Mouse (Mus musculus): ENCODE data around the gene Gm20388. TPM values are rescaled to one million over a fixed set of nuclear protein-coding genes. Genes with fewer than 3 reads are reported as not detected.

Gene Gm20388
- polyA plus RNA-seq, 1 experiment from 2014 or later: not detected

- DNase-seq (ENCODE audit: low spot score): no peak
- 0 out of 2 replicates have a peak, but pooled peaks cover 6% of the 10 kb centered on the region for H3K4me1 ChIP-seq (replicated peaks; ENCODE audit: control insufficient read depth, insufficient read depth, low read length)
- no peak overlapping the region for H3K4me2 ChIP-seq (replicated peaks)
- H3K9me3 ChIP-seq (ENCODE audit: control insufficient read depth, low read length): no peaks in the 10 kb centered on the region
- H3K36me3 ChIP-seq (replicated peaks; ENCODE audit: control insufficient read depth, insufficient read depth): no peaks in the 10 kb centered on the region
- H3K27ac ChIP-seq: no peak overlapping the region
- no peaks in the 10 kb centered on the region for H3K27me3 ChIP-seq (ENCODE audit: control insufficient read depth, insufficient read depth, low read length)
- H3K4me3 ChIP-seq (replicated peaks; ENCODE audit: low read length): no peak overlapping the region
- ATAC-seq (ENCODE audit: low FRiP score): no peak
- no peak overlapping the region for H3K9ac ChIP-seq
- WGBS: 90% methylated on average over 19 of the region's 19 CpGs
Observed at GRCm38 (mm10) chr8:122186363-122186974, 2275.8 kb downstream of the Gm20388 start.

- no peak overlapping the region for H3K4me2 ChIP-seq (replicated peaks)
- 80% methylated on average over 4 of the region's 4 CpGs for WGBS
- no peaks in the 10 kb centered on the region for H3K36me3 ChIP-seq (replicated peaks; ENCODE audit: control insufficient read depth, insufficient read depth)
- H3K9me3 ChIP-seq (ENCODE audit: control insufficient read depth, low read length): no peaks in the 10 kb centered on the region
- DNase-seq (ENCODE audit: low spot score) (no peak), ATAC-seq (ENCODE audit: low FRiP score) (no peak)
- 0 out of 2 replicates have a peak, but pooled peaks cover 6% of the 10 kb centered on the region for H3K4me1 ChIP-seq (replicated peaks; ENCODE audit: control insufficient read depth, insufficient read depth, low read length)
- no peak overlapping the region for H3K4me3 ChIP-seq (replicated peaks; ENCODE audit: low read length)
- H3K27ac ChIP-seq: no peak overlapping the region
- no peaks in the 10 kb centered on the region for H3K27me3 ChIP-seq (ENCODE audit: control insufficient read depth, insufficient read depth, low read length)
- H3K9ac ChIP-seq: no peak overlapping the region
Observed at GRCm38 (mm10) chr8:122187271-122187670, 2276.6 kb downstream of the Gm20388 start.

- no peak overlapping the region for H3K4me2 ChIP-seq (replicated peaks)
- DNase-seq (ENCODE audit: low spot score): peak; percentile 51
Observed at GRCm38 (mm10) chr8:122190349-122191053, 2279.9 kb downstream of the Gm20388 start.

DNA sequence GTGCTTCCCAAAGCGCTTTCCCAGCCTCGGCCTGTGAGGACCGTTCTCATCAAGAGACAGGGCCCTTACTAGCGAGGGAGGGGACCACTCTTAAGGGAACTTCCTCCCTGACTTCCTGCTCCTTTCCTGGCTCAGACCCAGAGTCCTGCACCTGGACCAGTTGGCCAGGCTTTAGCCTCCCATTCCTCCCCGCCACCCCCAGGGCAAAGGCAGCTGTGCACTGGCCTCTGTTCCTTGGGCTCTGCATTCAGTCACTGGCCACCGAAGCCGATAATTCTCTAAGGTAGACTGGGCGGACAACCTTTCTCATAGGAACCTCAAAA lies 2280.4 kb downstream of the Gm20388 start:
- no peak overlapping the region for H3K27ac ChIP-seq
- 77% methylated on average over 8 of the region's 8 CpGs for WGBS
- H3K4me3 ChIP-seq (replicated peaks; ENCODE audit: low read length): no peak overlapping the region
- ATAC-seq (ENCODE audit: low FRiP score) (no peak), DNase-seq (ENCODE audit: low spot score) (no peak)
- H3K27me3 ChIP-seq (ENCODE audit: control insufficient read depth, insufficient read depth, low read length): no peaks in the 10 kb centered on the region
- H3K9me3 ChIP-seq (ENCODE audit: control insufficient read depth, low read length): no peaks in the 10 kb centered on the region
- H3K9ac ChIP-seq: no peak overlapping the region
- peaks cover 10% of the 10 kb centered on the region; the same call in 1 of the 2 replicates for H3K4me1 ChIP-seq (replicated peaks; ENCODE audit: control insufficient read depth, insufficient read depth, low read length)
- no peaks in the 10 kb centered on the region for H3K36me3 ChIP-seq (replicated peaks; ENCODE audit: control insufficient read depth, insufficient read depth)
- H3K4me2 ChIP-seq (replicated peaks): no peak overlapping the region

More at GRCm38 (mm10) chr8:122190349-122191053, 2279.9 kb downstream of the Gm20388 start:
- peaks cover 10% of the 10 kb centered on the region; the same call in 1 of the 2 replicates for H3K4me1 ChIP-seq (replicated peaks; ENCODE audit: control insufficient read depth, insufficient read depth, low read length)
- H3K9ac ChIP-seq: no peak overlapping the region
- no peak overlapping the region for H3K4me3 ChIP-seq (replicated peaks; ENCODE audit: low read length)
- no peaks in the 10 kb centered on the region for H3K36me3 ChIP-seq (replicated peaks; ENCODE audit: control insufficient read depth, insufficient read depth)
- no peaks in the 10 kb centered on the region for H3K27me3 ChIP-seq (ENCODE audit: control insufficient read depth, insufficient read depth, low read length)
- no peak overlapping the region for H3K27ac ChIP-seq
- WGBS: 52% methylated on average over 16 of the region's 16 CpGs
- no peaks in the 10 kb centered on the region for H3K9me3 ChIP-seq (ENCODE audit: control insufficient read depth, low read length)
- no peak for ATAC-seq (ENCODE audit: low FRiP score)

GRCm38 (mm10) chr8:122192771-122193170 lies 2282.1 kb downstream of the Gm20388 start:
- no peak for ATAC-seq (ENCODE audit: low FRiP score)
- no peak overlapping the region for H3K4me3 ChIP-seq (replicated peaks; ENCODE audit: low read length)
- no peak overlapping the region for H3K9ac ChIP-seq
- no peak for DNase-seq (ENCODE audit: low spot score)
- WGBS: 82% methylated on average over 5 of the region's 5 CpGs
- no peaks in the 10 kb centered on the region for H3K9me3 ChIP-seq (ENCODE audit: control insufficient read depth, low read length)
- no peaks in the 10 kb centered on the region for H3K27me3 ChIP-seq (ENCODE audit: control insufficient read depth, insufficient read depth, low read length)
- no peaks in the 10 kb centered on the region for H3K36me3 ChIP-seq (replicated peaks; ENCODE audit: control insufficient read depth, insufficient read depth)
- peaks cover 10% of the 10 kb centered on the region; the same call in 1 of the 2 replicates for H3K4me1 ChIP-seq (replicated peaks; ENCODE audit: control insufficient read depth, insufficient read depth, low read length)
- H3K4me2 ChIP-seq (replicated peaks): no peak overlapping the region
- no peak overlapping the region for H3K27ac ChIP-seq

DNA sequence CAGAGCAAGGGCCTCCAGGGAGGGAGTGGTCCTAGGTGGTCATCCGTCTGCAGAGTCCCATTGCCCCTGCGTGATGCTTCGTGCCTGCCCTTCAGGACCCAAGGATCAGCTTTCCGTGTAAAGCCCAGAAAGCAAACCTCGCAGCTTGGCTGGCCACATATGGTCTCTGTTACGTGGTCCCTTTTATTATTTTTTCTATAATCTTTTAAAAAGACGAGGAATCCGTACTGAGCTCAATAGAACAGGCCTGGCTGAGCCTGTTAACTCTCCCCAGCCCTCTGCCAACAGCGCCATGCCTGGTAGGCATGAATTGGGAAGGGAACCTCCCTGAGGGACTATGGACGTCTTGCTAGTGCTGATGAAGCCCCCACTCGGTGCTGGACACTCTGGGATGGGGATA lies 2282.9 kb downstream of the Gm20388 start:
- Histone ChIP-seq H3K9ac (no peak overlapping the region), H3K27me3 (ENCODE audit: control insufficient read depth, insufficient read depth, low read length) (no peaks in the 10 kb centered on the region), H3K27ac (no peak overlapping the region), H3K4me1 (replicated peaks; ENCODE audit: control insufficient read depth, insufficient read depth, low read length) (peaks cover 10% of the 10 kb centered on the region; the same call in 1 of the 2 replicates), H3K9me3 (ENCODE audit: control insufficient read depth, low read length) (no peaks in the 10 kb centered on the region), H3K36me3 (replicated peaks; ENCODE audit: control insufficient read depth, insufficient read depth) (no peaks in the 10 kb centered on the region), H3K4me2 (replicated peaks) (no peak overlapping the region), H3K4me3 (replicated peaks; ENCODE audit: low read length) (no peak overlapping the region)
- DNase-seq (ENCODE audit: low spot score) (no peak), ATAC-seq (ENCODE audit: low FRiP score) (no peak)
- WGBS: 81% methylated on average over 11 of the region's 11 CpGs

GRCm38 (mm10) chr8:122194396-122194795 lies 2283.8 kb downstream of the Gm20388 start:
- H3K9me3 ChIP-seq (ENCODE audit: control insufficient read depth, low read length): no peaks in the 10 kb centered on the region
- ATAC-seq (ENCODE audit: low FRiP score): no peak
- peaks cover 10% of the 10 kb centered on the region; the same call in 1 of the 2 replicates for H3K4me1 ChIP-seq (replicated peaks; ENCODE audit: control insufficient read depth, insufficient read depth, low read length)
- H3K27me3 ChIP-seq (ENCODE audit: control insufficient read depth, insufficient read depth, low read length): no peaks in the 10 kb centered on the region
- peak; percentile 28 for DNase-seq (ENCODE audit: low spot score)
- no peaks in the 10 kb centered on the region for H3K36me3 ChIP-seq (replicated peaks; ENCODE audit: control insufficient read depth, insufficient read depth)
- no peak overlapping the region for H3K4me2 ChIP-seq (replicated peaks)
- no peak overlapping the region for H3K4me3 ChIP-seq (replicated peaks; ENCODE audit: low read length)
- WGBS: 71% methylated on average over 8 of the region's 8 CpGs
- no peak overlapping the region for H3K9ac ChIP-seq
- no peak overlapping the region for H3K27ac ChIP-seq

DNA sequence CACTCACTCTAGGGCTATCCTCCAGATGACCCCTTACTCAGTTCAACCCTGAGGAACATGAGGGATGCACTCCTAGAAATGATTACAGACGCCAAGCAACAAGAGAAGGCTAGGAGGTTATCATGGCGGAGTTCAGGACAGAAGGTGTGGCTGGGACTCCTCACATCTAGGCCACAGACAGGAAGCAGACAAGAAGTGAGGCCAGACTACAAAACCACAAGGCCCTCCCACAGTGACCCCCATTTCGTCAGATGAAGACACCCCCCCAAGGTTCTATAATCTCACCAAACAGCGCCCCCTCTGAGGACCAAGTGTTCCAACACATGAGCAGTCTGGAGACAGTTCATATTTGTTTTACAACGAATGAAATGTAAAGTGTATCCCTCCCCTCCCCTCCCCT lies 2286.7 kb downstream of the Gm20388 start:
- Histone ChIP-seq H3K27me3 (ENCODE audit: control insufficient read depth, insufficient read depth, low read length) (no peaks in the 10 kb centered on the region), H3K27ac (no peak overlapping the region), H3K4me1 (replicated peaks; ENCODE audit: control insufficient read depth, insufficient read depth, low read length) (peaks cover 4% of the 10 kb centered on the region; the same call in 1 of the 2 replicates), H3K36me3 (replicated peaks; ENCODE audit: control insufficient read depth, insufficient read depth) (no peaks in the 10 kb centered on the region), H3K9ac (no peak overlapping the region), H3K9me3 (ENCODE audit: control insufficient read depth, low read length) (no peaks in the 10 kb centered on the region), H3K4me2 (replicated peaks) (no peak overlapping the region), H3K4me3 (replicated peaks; ENCODE audit: low read length) (no peak overlapping the region)
- DNase-seq (ENCODE audit: low spot score): no peak
- ATAC-seq (ENCODE audit: low FRiP score): no peak
- WGBS: 69% methylated on average over 5 of the region's 5 CpGs

DNA sequence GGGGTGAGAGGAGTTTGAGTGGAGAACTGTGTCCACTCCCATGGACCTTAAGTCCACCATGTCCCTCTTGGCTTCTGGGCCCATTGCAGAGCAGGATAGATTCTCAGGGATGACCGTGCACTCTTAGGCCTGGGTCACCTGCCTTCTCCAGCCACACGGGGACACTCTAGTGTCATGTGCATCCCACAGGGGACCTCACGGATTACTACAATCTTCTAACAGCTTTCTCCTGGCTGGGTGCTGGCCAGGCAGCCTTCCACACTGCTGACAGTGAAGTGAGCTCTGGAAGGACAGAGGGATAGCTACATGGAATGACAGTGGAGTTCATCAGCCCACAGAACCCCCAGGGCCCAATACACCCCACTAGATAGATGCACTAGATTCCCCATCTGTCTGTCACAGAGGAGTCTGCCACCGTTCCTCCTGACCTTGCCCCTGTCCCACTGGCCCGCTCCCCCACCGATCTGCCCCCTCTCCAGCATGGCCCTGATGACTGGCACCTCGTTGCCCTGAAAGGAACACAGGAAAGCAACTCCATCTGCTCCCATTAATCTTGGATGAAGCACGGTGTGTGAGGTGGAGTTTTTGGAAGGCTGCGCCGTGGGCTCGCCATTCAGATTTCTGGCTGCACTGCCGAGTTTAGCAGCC lies 2287.9 kb downstream of the Gm20388 start:
- peaks cover 4% of the 10 kb centered on the region; the same call in 1 of the 2 replicates for H3K4me1 ChIP-seq (replicated peaks; ENCODE audit: control insufficient read depth, insufficient read depth, low read length)
- no peaks in the 10 kb centered on the region for H3K27me3 ChIP-seq (ENCODE audit: control insufficient read depth, insufficient read depth, low read length)
- WGBS: 77% methylated on average over 12 of the region's 12 CpGs
- H3K4me3 ChIP-seq (replicated peaks; ENCODE audit: low read length): no peak overlapping the region
- no peak overlapping the region for H3K4me2 ChIP-seq (replicated peaks)
- H3K9ac ChIP-seq: no peak overlapping the region
- H3K36me3 ChIP-seq (replicated peaks; ENCODE audit: control insufficient read depth, insufficient read depth): no peaks in the 10 kb centered on the region
- DNase-seq (ENCODE audit: low spot score): no peak
- no peak for ATAC-seq (ENCODE audit: low FRiP score)
- no peak overlapping the region for H3K27ac ChIP-seq
- no peaks in the 10 kb centered on the region for H3K9me3 ChIP-seq (ENCODE audit: control insufficient read depth, low read length)
